Mouse (Mus musculus): ENCODE measurements around the gene Snrnp35. TPM values are rescaled to one million over a fixed set of nuclear protein-coding genes. Genes with fewer than 3 reads are reported as not detected.

The Snrnp35 gene
- polyA plus RNA-seq, 1 experiment, result 18.9 TPM

DNA sequence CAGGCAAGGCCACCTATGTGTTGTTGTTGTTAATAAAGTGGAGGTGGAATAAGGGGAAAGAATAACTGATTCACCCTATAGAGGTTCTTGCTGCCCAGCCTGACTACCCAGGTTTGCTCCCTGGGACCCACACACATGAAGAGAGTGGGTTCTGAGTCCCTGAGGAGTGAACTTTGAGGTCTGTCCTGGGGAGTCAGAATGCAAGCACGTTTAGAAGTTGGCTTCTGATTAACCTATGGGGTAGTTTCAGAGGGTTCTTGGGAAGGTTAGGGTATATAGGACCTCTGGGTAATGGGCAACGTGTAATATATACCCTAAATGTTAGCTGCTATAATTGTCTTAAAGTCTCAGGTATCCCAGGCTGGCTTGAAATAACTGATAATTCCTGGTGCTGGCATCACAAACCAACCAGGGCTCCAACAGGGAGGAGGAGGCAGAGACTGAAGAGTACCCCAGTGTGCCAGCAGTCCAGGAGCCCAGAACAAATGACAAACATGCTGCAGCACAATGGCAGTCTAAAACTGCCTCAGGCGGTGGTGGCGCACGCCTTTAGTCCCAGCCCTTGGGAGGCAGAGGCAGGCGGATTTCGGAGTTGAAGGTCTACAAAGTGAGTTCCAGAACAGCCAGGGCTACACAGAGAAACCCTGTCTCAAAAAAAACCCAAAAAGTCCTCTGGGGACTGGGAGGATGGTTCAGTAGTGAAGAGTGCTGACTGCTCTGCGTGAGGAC lies 20.5 kb upstream of the Snrnp35 start:
- Histone ChIP-seq H3ac (ENCODE audit: control insufficient read depth, insufficient read length) (no peak overlapping the region), H3K4me3 (no peak overlapping the region), H3K27me3 (ENCODE audit: control insufficient read depth, insufficient read depth, insufficient read length) (no peaks in the 10 kb centered on the region), H3K36me3 (ENCODE audit: control insufficient read depth, insufficient read depth) (peaks cover 33% of the 10 kb centered on the region), H3K4me2 (ENCODE audit: low read depth) (no peak overlapping the region), H3K79me2 (ENCODE audit: control insufficient read depth, insufficient read depth) (no peaks in the 10 kb centered on the region)
- TF ChIP-seq E2F4 (IDR thresholded peaks at IDR 0.05; ENCODE audit: insufficient read depth) (no peak), MYOG (IDR thresholded peaks at IDR 0.05; ENCODE audit: control insufficient read depth in 1 of 3, insufficient read depth in 1 of 3, insufficient read length in 2 of 3, low read depth in 2 of 3) (no peak), REST (IDR thresholded peaks at IDR 0.05; ENCODE audit: insufficient read depth, insufficient read length) (no peak), TCF12 (IDR thresholded peaks at IDR 0.05; ENCODE audit: insufficient read depth, poor library complexity, severe bottlenecking) (no peak), MAX (IDR thresholded peaks at IDR 0.05; ENCODE audit: low read depth) (no peak), SRF (IDR thresholded peaks at IDR 0.05; ENCODE audit: control insufficient read depth, insufficient read length, low read depth) (no peak), CEBPB (IDR thresholded peaks at IDR 0.05; ENCODE audit: insufficient read depth, poor library complexity, severe bottlenecking) (no peak), POLR2AphosphoS2 (IDR thresholded peaks at IDR 0.05; ENCODE audit: insufficient read length, low read depth) (no peak), USF1 (IDR thresholded peaks at IDR 0.05; ENCODE audit: low read depth) (no peak)

DNA sequence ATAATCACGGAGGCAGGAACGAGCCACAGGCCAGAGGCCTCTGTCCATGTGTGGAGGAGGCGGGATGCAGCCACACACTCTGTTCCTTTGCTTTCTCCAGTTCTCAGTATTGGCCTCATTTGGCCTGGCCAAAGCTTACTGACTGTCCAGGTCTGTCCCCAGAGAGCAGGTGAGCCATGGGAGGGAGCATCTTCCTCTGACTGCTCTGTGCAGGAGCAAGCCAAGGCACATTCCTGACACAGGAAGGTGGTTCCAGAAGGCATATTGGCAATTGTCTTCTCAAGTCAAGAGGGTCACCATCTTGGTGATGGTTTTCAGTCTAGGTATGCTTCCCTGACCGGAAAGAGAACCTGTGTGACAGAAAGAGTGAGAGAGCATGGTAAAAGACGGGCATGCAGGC lies 19.5 kb upstream of the Snrnp35 start:
- H3K79me2 ChIP-seq (ENCODE audit: control insufficient read depth, insufficient read depth), result no peaks in the 10 kb centered on the region
- no peaks in the 10 kb centered on the region for H3K27me3 ChIP-seq (ENCODE audit: control insufficient read depth, insufficient read depth, insufficient read length)
- TF ChIP-seq E2F4 (IDR thresholded peaks at IDR 0.05; ENCODE audit: insufficient read depth) (no peak), POLR2AphosphoS2 (IDR thresholded peaks at IDR 0.05; ENCODE audit: insufficient read length, low read depth) (peak; percentile 75)
- no peak overlapping the region for H3ac ChIP-seq (ENCODE audit: control insufficient read depth, insufficient read length)
- peaks cover 30% of the 10 kb centered on the region for H3K36me3 ChIP-seq (ENCODE audit: control insufficient read depth, insufficient read depth)
- no peak overlapping the region for H3K4me2 ChIP-seq (ENCODE audit: low read depth)
- no peak overlapping the region for H3K4me3 ChIP-seq

DNA sequence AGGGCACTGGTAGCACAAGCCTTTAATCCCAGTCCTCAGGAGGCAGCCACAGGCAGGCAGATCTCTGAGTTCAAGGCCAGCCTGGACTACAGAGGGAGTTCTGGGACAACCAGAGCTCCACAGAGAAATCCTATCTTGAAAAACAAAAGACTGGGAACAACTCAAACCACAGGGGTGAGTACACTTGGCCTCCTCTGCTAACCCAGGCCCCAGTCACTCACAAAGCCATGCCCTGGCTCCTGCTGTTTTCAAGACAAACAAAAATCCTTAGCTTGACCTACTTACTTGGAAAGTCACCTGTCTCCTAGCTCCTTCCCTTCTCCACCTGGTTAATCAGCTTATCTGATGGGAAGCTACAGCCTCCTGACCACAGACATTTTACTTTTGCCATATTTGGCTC lies 18.0 kb upstream of the Snrnp35 start:
- Histone ChIP-seq H3K27me3 (ENCODE audit: control insufficient read depth, insufficient read depth, insufficient read length) (no peaks in the 10 kb centered on the region), H3K4me3 (no peak overlapping the region), H3K4me2 (ENCODE audit: low read depth) (no peak overlapping the region), H3K36me3 (ENCODE audit: control insufficient read depth, insufficient read depth) (peaks cover 25% of the 10 kb centered on the region), H3ac (ENCODE audit: control insufficient read depth, insufficient read length) (no peak overlapping the region), H3K79me2 (ENCODE audit: control insufficient read depth, insufficient read depth) (no peaks in the 10 kb centered on the region)
- TF ChIP-seq POLR2AphosphoS2 (IDR thresholded peaks at IDR 0.05; ENCODE audit: insufficient read length, low read depth) (no peak), MYOG (IDR thresholded peaks at IDR 0.05; ENCODE audit: control insufficient read depth in 1 of 3, insufficient read depth in 1 of 3, insufficient read length in 2 of 3, low read depth in 2 of 3) (no peak), REST (IDR thresholded peaks at IDR 0.05; ENCODE audit: insufficient read depth, insufficient read length) (no peak), POLR2A (IDR thresholded peaks at IDR 0.05; ENCODE audit: insufficient read length, low read depth) (no peak), USF1 (IDR thresholded peaks at IDR 0.05; ENCODE audit: low read depth) (no peak), CEBPB (IDR thresholded peaks at IDR 0.05; ENCODE audit: insufficient read depth, poor library complexity, severe bottlenecking) (no peak), MYOD1 (IDR thresholded peaks at IDR 0.05; ENCODE audit: control insufficient read depth in 1 of 3, insufficient read length in 2 of 3, low read depth in 2 of 3) (no peak), TCF12 (IDR thresholded peaks at IDR 0.05; ENCODE audit: insufficient read depth, poor library complexity, severe bottlenecking) (no peak), SRF (IDR thresholded peaks at IDR 0.05; ENCODE audit: control insufficient read depth, insufficient read length, low read depth) (no peak), TCF3 (IDR thresholded peaks at IDR 0.05; ENCODE audit: insufficient read length, low read depth) (no peak), E2F4 (IDR thresholded peaks at IDR 0.05; ENCODE audit: insufficient read depth) (no peak)

DNA sequence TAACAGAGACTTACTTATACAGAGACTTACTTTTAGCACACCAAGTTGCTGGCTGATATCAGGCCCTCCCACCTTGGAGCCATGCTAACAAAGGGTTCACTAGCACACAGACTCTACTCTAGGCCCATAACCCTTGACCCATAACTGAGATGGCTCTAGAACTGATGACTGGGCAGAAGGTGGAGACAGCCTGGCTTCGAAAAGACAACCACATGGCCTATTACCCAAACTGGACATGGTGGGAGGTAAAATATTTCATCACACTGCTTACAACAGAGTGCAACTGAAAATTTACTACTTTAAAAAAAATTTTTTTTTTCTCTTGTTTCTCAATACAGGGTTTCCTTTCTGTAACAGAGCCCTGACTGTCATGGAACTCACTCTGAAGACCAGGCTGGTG lies 15.2 kb upstream of the Snrnp35 start:
- Histone ChIP-seq H3K79me2 (ENCODE audit: control insufficient read depth, insufficient read depth) (no peaks in the 10 kb centered on the region), H3K36me3 (ENCODE audit: control insufficient read depth, insufficient read depth) (peaks cover 8% of the 10 kb centered on the region), H3ac (ENCODE audit: control insufficient read depth, insufficient read length) (no peak overlapping the region), H3K27me3 (ENCODE audit: control insufficient read depth, insufficient read depth, insufficient read length) (no peaks in the 10 kb centered on the region), H3K4me3 (no peak overlapping the region), H3K4me2 (ENCODE audit: low read depth) (no peak overlapping the region)
- TF ChIP-seq TCF12 (IDR thresholded peaks at IDR 0.05; ENCODE audit: insufficient read depth, poor library complexity, severe bottlenecking) (no peak), TCF3 (IDR thresholded peaks at IDR 0.05; ENCODE audit: insufficient read length, low read depth) (no peak), POLR2A (IDR thresholded peaks at IDR 0.05; ENCODE audit: insufficient read length, low read depth) (no peak), E2F4 (IDR thresholded peaks at IDR 0.05; ENCODE audit: insufficient read depth) (no peak), MYOD1 (IDR thresholded peaks at IDR 0.05; ENCODE audit: control insufficient read depth in 1 of 3, insufficient read length in 2 of 3, low read depth in 2 of 3) (no peak), SRF (IDR thresholded peaks at IDR 0.05; ENCODE audit: control insufficient read depth, insufficient read length, low read depth) (no peak), USF1 (IDR thresholded peaks at IDR 0.05; ENCODE audit: low read depth) (no peak), CEBPB (IDR thresholded peaks at IDR 0.05; ENCODE audit: insufficient read depth, poor library complexity, severe bottlenecking) (no peak), MAX (IDR thresholded peaks at IDR 0.05; ENCODE audit: low read depth) (no peak), MYOG (IDR thresholded peaks at IDR 0.05; ENCODE audit: control insufficient read depth in 1 of 3, insufficient read depth in 1 of 3, insufficient read length in 2 of 3, low read depth in 2 of 3) (no peak), POLR2AphosphoS2 (IDR thresholded peaks at IDR 0.05; ENCODE audit: insufficient read length, low read depth) (no peak), REST (IDR thresholded peaks at IDR 0.05; ENCODE audit: insufficient read depth, insufficient read length) (no peak)

DNA sequence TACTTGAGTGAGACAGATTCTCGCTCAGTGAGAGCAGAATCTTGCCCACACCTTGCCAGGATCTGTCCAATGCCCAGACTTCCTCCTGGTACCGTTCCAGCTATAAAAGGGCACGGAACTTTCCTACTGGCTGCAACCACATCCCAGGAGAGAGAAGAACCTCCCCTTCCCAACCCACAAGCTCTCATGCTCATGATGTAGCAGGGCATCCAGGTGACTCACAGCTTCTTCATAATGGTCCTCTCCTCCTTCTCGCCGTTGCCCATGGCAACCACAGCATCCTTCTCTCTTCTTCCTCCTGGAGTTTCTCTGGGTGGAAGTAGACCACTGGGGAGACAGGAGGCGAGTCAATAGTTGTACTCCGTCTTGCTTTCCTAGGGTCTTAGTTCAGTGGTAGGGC lies 14.6 kb upstream of the Snrnp35 start:
- H3ac ChIP-seq (ENCODE audit: control insufficient read depth, insufficient read length), result no peak overlapping the region
- TF ChIP-seq USF1 (IDR thresholded peaks at IDR 0.05; ENCODE audit: low read depth) (no peak), MAX (IDR thresholded peaks at IDR 0.05; ENCODE audit: low read depth) (no peak), MYOD1 (IDR thresholded peaks at IDR 0.05; ENCODE audit: control insufficient read depth in 1 of 3, insufficient read length in 2 of 3, low read depth in 2 of 3) (no peak), REST (IDR thresholded peaks at IDR 0.05; ENCODE audit: insufficient read depth, insufficient read length) (no peak), TCF12 (IDR thresholded peaks at IDR 0.05; ENCODE audit: insufficient read depth, poor library complexity, severe bottlenecking) (no peak), POLR2A (IDR thresholded peaks at IDR 0.05; ENCODE audit: insufficient read length, low read depth) (no peak), E2F4 (IDR thresholded peaks at IDR 0.05; ENCODE audit: insufficient read depth) (no peak), SRF (IDR thresholded peaks at IDR 0.05; ENCODE audit: control insufficient read depth, insufficient read length, low read depth) (no peak), CEBPB (IDR thresholded peaks at IDR 0.05; ENCODE audit: insufficient read depth, poor library complexity, severe bottlenecking) (no peak), MYOG (IDR thresholded peaks at IDR 0.05; ENCODE audit: control insufficient read depth in 1 of 3, insufficient read depth in 1 of 3, insufficient read length in 2 of 3, low read depth in 2 of 3) (no peak), TCF3 (IDR thresholded peaks at IDR 0.05; ENCODE audit: insufficient read length, low read depth) (no peak), POLR2AphosphoS2 (IDR thresholded peaks at IDR 0.05; ENCODE audit: insufficient read length, low read depth) (no peak)
- H3K27me3 ChIP-seq (ENCODE audit: control insufficient read depth, insufficient read depth, insufficient read length), result no peaks in the 10 kb centered on the region
- H3K4me2 ChIP-seq (ENCODE audit: low read depth), result no peak overlapping the region
- no peak overlapping the region for H3K4me3 ChIP-seq
- peaks cover 5% of the 10 kb centered on the region for H3K36me3 ChIP-seq (ENCODE audit: control insufficient read depth, insufficient read depth)
- no peaks in the 10 kb centered on the region for H3K79me2 ChIP-seq (ENCODE audit: control insufficient read depth, insufficient read depth)
